Mouse (Mus musculus) intestine, embryonic 16.5 days (tissue): ENCODE results near the gene Zc3h12c. TPM values are rescaled to one million over a fixed set of nuclear protein-coding genes. Genes with fewer than 3 reads are reported as not detected.

ENCODE experiments used
- ATAC-seq: fragments of 200-750 bp; cut with Nextera tagmentation; 2 replicates; pipeline ENCODE4 v1.8.0; 2017; ENCODE audit warnings: moderate TSS enrichment, moderate library complexity
- H3K27ac ChIP-seq: fragments of 300-500 bp; sonication (generic); 2 replicates; pipeline ENCODE4 v1.5.1; 2014; ENCODE audit warnings: mild to moderate bottlenecking, low read length
- H3K27me3 ChIP-seq: fragments of 300-500 bp; sonication (generic); replicated peaks from 2 replicates; pipeline ENCODE4 v1.6.1; 2014; ENCODE audit warnings: low read length, control low read depth, mixed read lengths; ENCODE audit not compliant: control insufficient read depth, insufficient read depth
- H3K36me3 ChIP-seq: fragments of 300-500 bp; sonication (generic); 2 replicates; pipeline ENCODE4 v1.6.1; 2014; ENCODE audit warnings: low read length, control low read depth; ENCODE audit not compliant: control insufficient read depth, insufficient read depth
- H3K4me1 ChIP-seq: fragments of 300-500 bp; sonication (generic); 2 replicates; pipeline ENCODE4 v1.6.1; 2014; ENCODE audit warnings: low read length, control low read depth, mixed read lengths; ENCODE audit not compliant: control insufficient read depth, insufficient read depth
- H3K4me2 ChIP-seq: fragments of 300-500 bp; sonication (generic); 2 replicates; pipeline ENCODE4 v1.6.1; 2014; ENCODE audit warnings: low read depth, low read length, control low read depth
- H3K4me3 ChIP-seq: fragments of 300-500 bp; sonication (generic); 2 replicates; pipeline ENCODE4 v1.5.1; 2014; ENCODE audit warnings: mild to moderate bottlenecking, low read length
- H3K9ac ChIP-seq: fragments of 300-500 bp; sonication (generic); 2 replicates; pipeline ENCODE4 v1.6.1; 2014; ENCODE audit warnings: low read depth, low read length
- H3K9me3 ChIP-seq: fragments of 300-500 bp; sonication (generic); 2 replicates; pipeline ENCODE4 v1.6.1; 2016; ENCODE audit warnings: low read length, control low read depth; ENCODE audit not compliant: control insufficient read depth
- WGBS: fragments of 180-500 bp; shearing (Covaris S2); extraction: QIAGEN DNeasy Blood & Tissue Kit; methylation state at CpG from one replicate; pipeline ENCODE4 v1.1.7; 2014; 5-methylcytosine and 5-hydroxymethylcytosine counted together
- polyA plus RNA-seq: library from polyadenylated mRNA; unstranded; fragments of >200 nt; fragmentation: Nextera tagmentation; extraction: Ambion mirVana; gene quantifications from 2 replicates; pipeline ENCODE4 v1.2.1, GENCODE M21; 2015

Gene Zc3h12c
- polyA plus RNA-seq, 1 experiment from 2014 or later, result 1.2 TPM

DNA sequence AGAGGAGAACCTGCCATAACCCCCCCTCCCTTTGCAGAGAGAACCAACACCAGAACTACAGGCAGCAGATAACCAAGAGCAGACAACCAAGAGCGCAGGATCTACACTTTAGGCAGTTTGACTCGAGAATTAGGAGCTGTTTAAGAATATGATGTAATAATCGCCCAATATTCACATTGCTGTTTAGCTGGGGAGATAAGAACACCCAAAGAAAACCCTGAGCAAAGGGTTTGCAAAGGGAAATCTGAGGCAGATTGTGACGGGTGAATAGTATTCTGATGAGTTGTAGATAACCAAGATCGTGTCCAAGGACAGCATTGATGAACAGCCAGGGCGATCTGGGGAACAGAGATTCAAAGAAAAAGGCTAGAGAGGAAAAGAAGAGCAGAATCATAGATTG is 2.3 kb upstream of the Zc3h12c start:
- Histone ChIP-seq H3K27ac (no peak overlapping the region), H3K4me1 (peaks cover 7% of the 10 kb centered on the region), H3K4me2 (no peak overlapping the region), H3K4me3 (no peak overlapping the region), H3K9ac (no peak overlapping the region), H3K27me3 (peaks cover 7% of the 10 kb centered on the region), H3K36me3 (no peaks in the 10 kb centered on the region), H3K9me3 (no peaks in the 10 kb centered on the region)
- 79% methylated on average over 6 of the region's 6 CpGs for WGBS
- ATAC-seq, result no peak

DNA sequence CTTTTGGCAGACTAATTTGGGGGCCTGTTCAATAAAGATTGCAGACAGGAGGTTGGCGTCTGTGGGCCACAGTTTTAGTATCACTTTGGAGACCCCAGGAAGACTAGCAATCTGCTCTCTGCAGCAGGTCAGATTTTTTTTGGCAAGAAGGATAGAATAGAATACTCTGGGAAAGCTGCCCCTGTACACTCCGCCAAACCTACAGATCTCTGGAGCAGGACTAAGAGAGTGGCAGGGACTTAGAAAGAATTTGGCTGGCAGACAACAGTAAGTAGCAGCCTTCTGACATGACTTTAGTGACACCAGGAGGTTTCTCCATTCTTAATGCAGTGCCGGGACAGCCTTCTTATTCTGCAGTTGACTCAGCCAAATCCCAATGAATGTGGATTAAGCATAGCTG is 1.8 kb upstream of the Zc3h12c start:
- Histone ChIP-seq H3K4me2 (no peak overlapping the region), H3K27ac (no peak overlapping the region), H3K27me3 (peaks cover 7% of the 10 kb centered on the region), H3K9ac (no peak overlapping the region), H3K4me1 (peaks cover 7% of the 10 kb centered on the region), H3K36me3 (no peaks in the 10 kb centered on the region), H3K9me3 (no peaks in the 10 kb centered on the region), H3K4me3 (no peak overlapping the region)
- WGBS, result 75% methylated on average over 3 of the region's 3 CpGs
- no peak for ATAC-seq

DNA sequence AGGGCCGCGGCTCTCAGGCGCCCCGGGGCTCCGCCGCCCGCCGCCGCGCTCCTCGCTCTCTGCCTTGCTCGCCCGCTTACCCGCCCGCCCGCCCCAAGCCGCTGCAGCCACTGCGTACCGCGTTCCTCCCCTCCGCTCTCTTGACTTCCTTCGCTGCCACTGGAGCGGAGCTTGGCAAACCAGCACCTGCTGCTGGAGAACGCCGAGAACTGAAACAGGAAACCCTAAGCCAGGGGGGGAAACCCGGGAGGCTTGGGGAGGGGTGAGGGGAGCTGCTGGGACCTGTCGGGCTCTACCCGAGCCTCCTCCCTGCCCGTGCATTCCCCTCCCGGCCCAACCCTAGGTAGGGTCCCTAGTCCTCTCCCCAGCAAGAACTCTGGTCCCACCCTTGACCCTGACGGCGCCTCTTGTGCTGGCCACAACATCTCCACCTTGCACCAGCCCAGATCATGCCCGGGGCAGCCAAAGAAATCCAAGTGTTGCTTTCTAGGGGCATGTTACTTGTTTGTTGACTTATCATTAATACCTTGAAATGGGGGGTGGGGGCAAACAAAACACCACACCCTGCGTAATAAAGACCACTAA is 406 bp upstream of the Zc3h12c start:
- H3K4me2 ChIP-seq, result peak overlapping the region; percentile 81
- H3K27ac ChIP-seq, result peak overlapping the region; percentile 86
- peaks cover 7% of the 10 kb centered on the region for H3K27me3 ChIP-seq
- no peaks in the 10 kb centered on the region for H3K9me3 ChIP-seq
- H3K9ac ChIP-seq, result peak overlapping the region; percentile 95
- no peaks in the 10 kb centered on the region for H3K36me3 ChIP-seq
- peaks cover 7% of the 10 kb centered on the region for H3K4me1 ChIP-seq
- ATAC-seq, result peak; percentile 85
- H3K4me3 ChIP-seq, result peak overlapping the region; percentile 86
- 1% methylated on average over 29 of the region's 34 CpGs for WGBS

DNA sequence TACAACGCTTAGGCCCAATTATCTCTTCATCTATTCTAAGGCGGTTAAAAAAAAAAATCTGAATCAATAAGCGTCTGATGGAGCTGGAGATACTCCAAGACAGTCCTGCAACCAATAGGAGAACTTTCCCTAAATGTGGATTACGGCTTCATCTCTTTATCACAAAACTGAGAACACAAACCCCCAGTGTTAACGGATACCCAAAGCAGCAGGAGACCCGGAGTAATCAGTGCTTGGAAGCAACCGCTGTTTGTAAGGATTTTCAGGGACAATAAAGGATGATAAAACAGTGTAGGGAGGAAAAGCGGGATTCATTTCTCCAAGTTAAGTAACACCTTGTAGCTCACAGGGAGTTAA is 888 bp downstream of the Zc3h12c start:
- Histone ChIP-seq H3K4me2 (peak overlapping the region; percentile 81), H3K9me3 (no peaks in the 10 kb centered on the region), H3K9ac (peak overlapping the region; percentile 95), H3K4me3 (peak overlapping the region; percentile 86), H3K27me3 (peaks cover 7% of the 10 kb centered on the region), H3K4me1 (peaks cover 7% of the 10 kb centered on the region), H3K27ac (peak overlapping the region; percentile 86), H3K36me3 (no peaks in the 10 kb centered on the region)
- ATAC-seq, result no peak
- WGBS, result 13% methylated on average over 8 of the region's 8 CpGs

DNA sequence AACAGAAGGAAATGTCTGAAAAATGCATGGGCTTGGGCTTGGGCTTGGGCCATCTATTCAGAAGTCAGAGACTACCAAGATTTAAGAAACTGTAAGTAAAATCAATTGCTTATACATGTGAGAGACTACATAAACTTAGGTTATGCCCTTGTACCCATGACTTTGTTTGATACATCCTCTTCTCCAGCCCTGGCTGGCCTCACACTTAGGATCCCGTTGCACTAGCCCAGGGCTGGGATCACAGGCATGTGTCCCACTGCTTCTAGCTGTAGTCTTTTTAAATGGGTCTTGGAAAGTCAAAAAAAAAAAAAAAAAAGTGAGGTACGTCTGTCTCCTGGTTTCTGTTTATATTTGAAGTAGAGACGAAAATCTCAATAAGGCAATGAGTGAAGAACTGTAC is 1.3 kb downstream of the Zc3h12c start:
- peaks cover 7% of the 10 kb centered on the region for H3K27me3 ChIP-seq
- H3K4me1 ChIP-seq, result peaks cover 7% of the 10 kb centered on the region
- no peak overlapping the region for H3K27ac ChIP-seq
- peak overlapping the region; percentile 81; the same call in 1 of the 2 replicates for H3K4me2 ChIP-seq
- no peak overlapping the region for H3K4me3 ChIP-seq
- ATAC-seq, result no peak
- H3K9ac ChIP-seq, result no peak overlapping the region
- WGBS, result 27% methylated on average over 3 of the region's 3 CpGs
- no peaks in the 10 kb centered on the region for H3K36me3 ChIP-seq
- no peaks in the 10 kb centered on the region for H3K9me3 ChIP-seq

DNA sequence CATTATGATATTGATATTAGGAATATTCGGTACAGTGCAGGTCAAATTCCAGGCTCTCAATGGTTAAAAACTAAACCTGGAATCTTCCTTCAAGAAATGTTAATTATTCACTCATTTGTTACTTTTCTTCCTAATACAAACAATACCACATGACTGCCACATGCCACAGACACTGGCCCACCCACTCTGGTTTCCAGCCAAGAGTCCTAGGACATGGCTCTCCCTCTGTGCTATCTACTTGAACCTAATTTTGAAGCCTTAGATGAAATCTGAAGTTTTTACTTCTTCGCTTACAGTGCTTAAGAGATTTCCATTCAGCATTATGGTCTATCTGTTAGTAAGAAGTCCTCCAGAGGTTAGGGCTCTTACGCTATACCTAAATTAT is 2.7 kb downstream of the Zc3h12c start:
- no peak for ATAC-seq
- WGBS, result 89% methylated on average over 3 of the region's 3 CpGs
- H3K4me2 ChIP-seq, result no peak overlapping the region

DNA sequence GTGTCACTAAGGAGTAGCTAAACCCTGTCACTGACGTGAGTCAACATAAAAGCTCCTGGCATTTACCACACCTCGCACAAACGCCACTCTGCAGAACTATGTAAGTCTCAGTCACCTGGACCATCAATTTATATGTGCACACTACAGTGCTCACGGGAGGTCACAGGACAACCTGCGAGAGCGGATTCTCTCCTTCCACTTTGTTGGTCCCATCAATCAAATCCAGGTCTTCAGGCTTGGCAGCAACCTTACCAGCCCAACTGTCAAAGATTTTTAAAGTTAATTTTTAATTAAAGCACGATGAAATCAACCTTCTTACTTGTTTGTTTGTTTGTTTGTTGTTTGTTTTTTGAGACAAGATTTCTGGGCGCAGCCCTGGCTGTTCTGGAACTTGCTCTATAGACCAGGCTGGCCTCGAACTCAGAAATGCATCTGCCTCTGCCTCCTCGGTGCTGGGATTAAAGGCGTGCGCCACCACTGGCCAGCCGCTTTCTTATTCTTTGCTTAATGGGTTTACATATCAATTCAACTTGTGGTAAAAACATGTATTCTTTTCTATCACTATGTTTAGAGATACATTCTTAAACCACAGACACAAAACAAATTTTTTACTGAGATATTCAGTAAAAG is 3.2 kb downstream of the Zc3h12c start:
- Histone ChIP-seq H3K27ac (no peak overlapping the region), H3K4me3 (no peak overlapping the region), H3K4me2 (no peak overlapping the region), H3K9me3 (peaks cover 5% of the 10 kb centered on the region; the same call in 1 of the 2 replicates), H3K36me3 (no peaks in the 10 kb centered on the region), H3K27me3 (peaks cover 7% of the 10 kb centered on the region), H3K9ac (no peak overlapping the region), H3K4me1 (peaks cover 7% of the 10 kb centered on the region)
- ATAC-seq, result no peak
- 85% methylated on average over 13 of the region's 13 CpGs for WGBS

More for the DNA sequence above, 2.7 kb downstream of the Zc3h12c start:
- H3K9me3 ChIP-seq, result peaks cover 4% of the 10 kb centered on the region; the same call in 1 of the 2 replicates
- H3K4me3 ChIP-seq, result no peak overlapping the region
- peaks cover 7% of the 10 kb centered on the region for H3K4me1 ChIP-seq
- H3K27ac ChIP-seq, result no peak overlapping the region
- no peaks in the 10 kb centered on the region for H3K36me3 ChIP-seq
- H3K9ac ChIP-seq, result no peak overlapping the region
- H3K27me3 ChIP-seq, result peaks cover 7% of the 10 kb centered on the region

DNA sequence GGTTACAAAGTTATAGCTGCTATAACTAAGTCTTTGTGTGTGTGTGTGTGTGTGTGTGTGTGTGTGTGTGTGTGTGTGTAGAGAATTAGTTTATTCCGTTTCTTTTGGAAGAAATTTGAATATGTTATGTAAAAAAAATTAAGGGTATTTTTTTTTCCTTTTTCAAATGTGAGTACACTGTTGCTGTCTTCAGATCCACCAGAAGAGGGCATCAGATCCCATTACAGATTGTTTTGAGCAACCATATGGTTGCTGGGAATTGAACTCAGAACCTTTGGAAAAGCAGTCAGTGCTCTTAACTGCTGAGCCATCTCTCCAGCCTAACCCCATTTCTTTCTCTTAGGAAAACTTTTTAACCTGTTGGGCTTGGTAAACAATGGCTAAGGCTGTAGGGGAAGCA is 7.9 kb downstream of the Zc3h12c start:
- peaks cover 5% of the 10 kb centered on the region; the same call in 1 of the 2 replicates for H3K9me3 ChIP-seq
- no peak overlapping the region for H3K9ac ChIP-seq
- H3K4me3 ChIP-seq, result no peak overlapping the region
- no peak for ATAC-seq
- no peak overlapping the region for H3K4me2 ChIP-seq
- H3K4me1 ChIP-seq, result no peaks in the 10 kb centered on the region
- no peaks in the 10 kb centered on the region for H3K36me3 ChIP-seq
- no peaks in the 10 kb centered on the region for H3K27me3 ChIP-seq
- WGBS, result 88% methylated on average over 1 of the region's 1 CpGs
- H3K27ac ChIP-seq, result no peak overlapping the region

DNA sequence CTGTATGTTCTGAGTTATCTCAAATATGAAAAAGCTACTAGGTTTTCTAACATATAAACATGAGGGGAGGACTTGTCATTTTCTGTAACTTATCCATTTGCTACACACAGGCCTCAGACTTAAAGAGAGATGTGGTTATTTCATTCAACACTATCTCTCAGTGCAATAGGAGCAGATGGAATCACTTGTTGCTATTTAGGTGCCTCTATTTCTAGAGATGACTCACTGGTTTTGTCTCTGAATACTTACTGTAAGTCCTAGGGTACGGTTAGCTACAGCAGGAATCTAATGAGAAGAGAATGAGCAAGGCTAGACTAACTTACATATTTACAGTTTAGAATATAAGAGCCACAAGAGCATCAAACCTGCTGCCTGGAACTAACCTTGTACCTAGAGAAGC is 9.8 kb downstream of the Zc3h12c start:
- H3K4me3 ChIP-seq, result no peak overlapping the region
- H3K27ac ChIP-seq, result no peak overlapping the region
- no peak overlapping the region for H3K4me2 ChIP-seq
- no peaks in the 10 kb centered on the region for H3K36me3 ChIP-seq
- peaks cover 5% of the 10 kb centered on the region; the same call in 1 of the 2 replicates for H3K9me3 ChIP-seq
- ATAC-seq, result no peak
- H3K4me1 ChIP-seq, result no peaks in the 10 kb centered on the region; the same call in 1 of the 2 replicates
- 88% methylated on average over 1 of the region's 1 CpGs for WGBS
- no peaks in the 10 kb centered on the region for H3K27me3 ChIP-seq
- H3K9ac ChIP-seq, result no peak overlapping the region
